Mouse (Mus musculus) CH12.LX (cell line): ENCODE measurements around the gene Ttll11. TPM values are rescaled to one million over a fixed set of nuclear protein-coding genes. Genes with fewer than 3 reads are reported as not detected.
A peak's percentile ranks its signal among the peaks of the same experiment; 100 is the strongest.

Experiments used
- DNase-seq: peaks from one replicate; pipeline ENCODE4 v3.0.0-alpha.2; 2013; ENCODE audit errors: extremely low read depth
- H3K27ac ChIP-seq: 2 replicates; pipeline ENCODE4 v1.5.1; 2012; ENCODE audit warnings: low read depth, mild to moderate bottlenecking, control low read depth, moderate library complexity; ENCODE audit not compliant: insufficient read depth
- H3K27me3 ChIP-seq: replicated peaks from 2 replicates; pipeline ENCODE3; 2012; ENCODE audit warnings: inconsistent platforms
- H3K36me3 ChIP-seq, 2 experiments: replicated peaks in 1 of 2; 2 replicates each; pipeline versions ENCODE3 to v1.6.1; 2012; ENCODE audit warnings: inconsistent platforms in 1 of 2, low read length in 1 of 2, mild to moderate bottlenecking in 1 of 2, mixed read lengths in 1 of 2, moderate library complexity in 1 of 2; ENCODE audit not compliant: control insufficient read depth in 1 of 2, insufficient read depth in 1 of 2
- H3K4me1 ChIP-seq, 2 experiments: 2 replicates each; pipeline ENCODE4 v1.6.1; 2012; ENCODE audit warnings: inconsistent platforms in 1 of 2, moderate library complexity in 1 of 2; ENCODE audit not compliant: insufficient read depth in 2 of 2, control insufficient read depth in 1 of 2
- H3K4me2 ChIP-seq: 2 replicates; pipeline ENCODE4 v1.6.1; 2012; ENCODE audit warnings: low read depth, mild to moderate bottlenecking, control low read depth; ENCODE audit not compliant: poor library complexity, insufficient read depth, severe bottlenecking
- H3K4me3 ChIP-seq, 3 experiments: fragments of 150-350 bp in 1 of 3; sonication (generic) in 1 of 3; replicated peaks in 1 of 3; 2 replicates each; pipeline versions ENCODE3 to v1.5.1; 2011 to 2012; ENCODE audit warnings: low read depth in 2 of 3, low read length in 2 of 3, mild to moderate bottlenecking in 2 of 3, moderate library complexity in 2 of 3, control low read depth in 1 of 3, improper control_type of control experiment in 1 of 3, inconsistent platforms in 1 of 3, mixed read lengths in 1 of 3; ENCODE audit not compliant: poor library complexity in 1 of 3
- H3K79me2 ChIP-seq: replicated peaks from 2 replicates; pipeline ENCODE4 v1.6.1; 2012; ENCODE audit warnings: mild to moderate bottlenecking, moderate library complexity; ENCODE audit not compliant: control insufficient read depth, poor library complexity, insufficient read depth, severe bottlenecking; ENCODE audit errors: extremely low read depth
- H3K9ac ChIP-seq: 2 replicates; pipeline ENCODE4 v1.6.1; 2012; ENCODE audit warnings: low read depth, mild to moderate bottlenecking, control low read depth, moderate library complexity; ENCODE audit not compliant: insufficient read depth
- H3K9me3 ChIP-seq: replicated peaks from 2 replicates; pipeline ENCODE3; 2012; ENCODE audit warnings: low read length, inconsistent platforms, mixed read lengths
- BHLHE40 ChIP-seq: IDR thresholded peaks from 2 replicates; pipeline ENCODE4 v1.6.1; 2011; ENCODE audit warnings: mild to moderate bottlenecking, low read depth, low read length, improper control_type of control experiment
- CHD1 ChIP-seq: IDR thresholded peaks from 2 replicates; pipeline ENCODE4 v1.6.1; 2012; ENCODE audit warnings: low read depth, low read length, improper control_type of control experiment, inconsistent platforms
- CHD2 ChIP-seq: IDR thresholded peaks from 2 replicates; pipeline ENCODE4 v1.6.1; 2011; ENCODE audit warnings: low read length, improper control_type of control experiment
- CTCF ChIP-seq, 2 experiments: IDR thresholded peaks in 1 of 2; conservative IDR thresholded peaks in 1 of 2; 2 replicates each; pipeline ENCODE4 v1.5.1; 2011 to 2012; ENCODE audit warnings: low read depth in 2 of 2, low read length in 2 of 2, improper control_type of control experiment in 1 of 2, inconsistent platforms in 1 of 2, mild to moderate bottlenecking in 1 of 2, moderate library complexity in 1 of 2
- E2F4 ChIP-seq: IDR thresholded peaks from 2 replicates; pipeline ENCODE4 v1.6.1; 2011; ENCODE audit warnings: low read depth, low read length, improper control_type of control experiment; ENCODE audit not compliant: insufficient replicate concordance
- ELF1 ChIP-seq: IDR thresholded peaks from 2 replicates; pipeline ENCODE4 v1.6.1; 2014; ENCODE audit warnings: low read depth, mild to moderate bottlenecking, inconsistent platforms, low read length, improper control_type of control experiment
- EP300 ChIP-seq: IDR thresholded peaks from 2 replicates; pipeline ENCODE4 v1.6.1; 2011; ENCODE audit warnings: low read length, improper control_type of control experiment
- MAFK ChIP-seq: IDR thresholded peaks from 2 replicates; pipeline ENCODE4 v1.6.1; 2011; ENCODE audit warnings: low read length, improper control_type of control experiment; ENCODE audit not compliant: insufficient replicate concordance
- MAX ChIP-seq: IDR thresholded peaks from 2 replicates; pipeline ENCODE4 v1.6.1; 2011; ENCODE audit warnings: low read length, improper control_type of control experiment
- MAZ ChIP-seq: IDR thresholded peaks from 2 replicates; pipeline ENCODE4 v1.6.1; 2012; ENCODE audit warnings: low read depth, mild to moderate bottlenecking, inconsistent platforms, low read length, improper control_type of control experiment, moderate library complexity
- MEF2A ChIP-seq: IDR thresholded peaks from 2 replicates; pipeline ENCODE4 v1.6.1; 2014; ENCODE audit warnings: low read depth, mild to moderate bottlenecking, inconsistent platforms, low read length, improper control_type of control experiment, borderline replicate concordance
- NELFE ChIP-seq: IDR thresholded peaks from 2 replicates; pipeline ENCODE4 v1.6.1; 2011; ENCODE audit warnings: low read depth, low read length, improper control_type of control experiment
- POLR2AphosphoS2 ChIP-seq: IDR thresholded peaks from 2 replicates; pipeline ENCODE4 v1.6.1; 2011; ENCODE audit warnings: low read depth, low read length, improper control_type of control experiment
- RAD21 ChIP-seq: IDR thresholded peaks from 2 replicates; pipeline ENCODE4 v1.6.1; 2011; ENCODE audit warnings: low read depth, mild to moderate bottlenecking, low read length, improper control_type of control experiment, moderate library complexity
- TCF12 ChIP-seq: IDR thresholded peaks from 2 replicates; pipeline ENCODE4 v1.6.1; 2014; ENCODE audit warnings: low read depth, mild to moderate bottlenecking, inconsistent platforms, low read length, improper control_type of control experiment
- USF1 ChIP-seq: IDR thresholded peaks from 2 replicates; pipeline ENCODE4 v1.6.1; 2014; ENCODE audit warnings: low read depth, mild to moderate bottlenecking, inconsistent platforms, low read length, improper control_type of control experiment
- ZC3H11A ChIP-seq: IDR thresholded peaks from 2 replicates; pipeline ENCODE4 v1.6.1; 2012; ENCODE audit warnings: low read depth, mild to moderate bottlenecking, inconsistent platforms, low read length, improper control_type of control experiment
- ZKSCAN1 ChIP-seq: IDR thresholded peaks from 2 replicates; pipeline ENCODE4 v1.6.1; 2012; ENCODE audit warnings: low read depth, inconsistent platforms, low read length, improper control_type of control experiment, borderline replicate concordance
- dilution Hi-C: fragments of 300-500 bp; cut with MboI; formaldehyde crosslinking; loops from 2 replicates; pipeline ENCODE4 v1.14.3; 2020; ENCODE audit warnings: low sequenced_read_pairs; ENCODE audit not compliant: extremely low pct_unique_long_range_greater_than_20kb, extremely low pct_ligation_motif_present
- in situ Hi-C: fragments of 300-500 bp; cut with MboI; formaldehyde crosslinking; loops from 3 replicates; pipeline ENCODE4 v1.14.3; 2019; ENCODE audit warnings: low sequenced_read_pairs, low pct_ligation_motif_present, low pct_unique_long_range_greater_than_20kb, mixed read lengths
- polyA plus RNA-seq: library from polyadenylated mRNA; unstranded; fragments of >175 nt; gene quantifications from 2 replicates; pipeline ENCODE4 v1.2.1, GENCODE M21; 2012; ENCODE audit warnings: low read depth; ENCODE audit not compliant: insufficient read length
- total RNA-seq, 2 experiments: library from RNA; depleted of rRNA; stranded (reverse); fragments of 300-350 nt in 1 of 2; fragments of >200 nt in 1 of 2; gene quantifications; 2 replicates each; pipeline ENCODE4 v1.2.3; 2012 to 2014

The Ttll11 gene
- total and polyA plus RNA-seq, 3 experiments, result 0.04 to 0.31 (median 0.11) TPM

- no peak for TF ChIP-seq NELFE
- TF ChIP-seq, all 38 proteins: peak for 13
Measured at GRCm38 (mm10) chr2:35729077-35730065, 250.3 kb downstream of the Ttll11 start (continued).

GRCm38 (mm10) chr2:35728633-35729032 is 251.1 kb downstream of the Ttll11 start:
- in situ Hi-C loops, result no loop called here
- TF ChIP-seq BHLHE40 (no peak), MEF2A (no peak), MAFK (no peak), CHD2 (no peak), NELFE (no peak), USF1 (no peak), RAD21 (no peak), CTCF (conservative IDR thresholded peaks at IDR 0.05 in 1 of 2, IDR thresholded peaks at IDR 0.05 in 1 of 2; ENCODE audit: low read depth in 2 of 2, low read length in 2 of 2) (no peak), ZC3H11A (no peak), ELF1 (no peak), ZKSCAN1 (no peak), POLR2AphosphoS2 (no peak)
- no peak overlapping the region for H3K27ac ChIP-seq
- no peak for DNase-seq
- H3K4me1 ChIP-seq, result peaks cover 25 to 83% of the 10 kb centered on the region in 2 experiments
- H3K4me3 ChIP-seq, result no peak overlapping the region
- dilution Hi-C loops, result no loop called here
- no peaks in the 10 kb centered on the region for H3K27me3 ChIP-seq
- no peak overlapping the region for H3K9ac ChIP-seq
- H3K4me2 ChIP-seq, result no peak overlapping the region
- H3K79me2 ChIP-seq, result no peaks in the 10 kb centered on the region
- no peaks in the 10 kb centered on the region for H3K9me3 ChIP-seq
- peaks cover 14 to 36% of the 10 kb centered on the region in 2 experiments for H3K36me3 ChIP-seq

- dilution Hi-C loops (no loop called here), in situ Hi-C loops (no loop called here)
- H3K36me3 ChIP-seq, result peaks cover 52 to 81% of the 10 kb centered on the region in 2 experiments
- H3K27me3 ChIP-seq, result no peaks in the 10 kb centered on the region
- H3K4me1 ChIP-seq, result peaks cover 10 to 54% of the 10 kb centered on the region in 2 experiments; a peak in 3 of 4 replicates
- no peaks in the 10 kb centered on the region for H3K9me3 ChIP-seq
- H3K9ac ChIP-seq, result no peak overlapping the region
- no peak for DNase-seq
- H3K4me3 ChIP-seq, result no peak overlapping the region
- H3K27ac ChIP-seq, result no peak overlapping the region
- no peak overlapping the region for H3K4me2 ChIP-seq
- H3K79me2 ChIP-seq, result no peaks in the 10 kb centered on the region
- TF ChIP-seq MAFK (no peak), TCF12 (0 out of 2 replicates have a peak, but pooled peaks have one; percentile 32), MAX (no peak), EP300 (peak; percentile 26; the same call in 1 of the 2 replicates), CTCF (conservative IDR thresholded peaks at IDR 0.05 in 1 of 2, IDR thresholded peaks at IDR 0.05 in 1 of 2; ENCODE audit: low read depth in 2 of 2, low read length in 2 of 2) (no peak), MAZ (no peak), MEF2A (no peak), E2F4 (no peak), CHD1 (no peak), BHLHE40 (no peak)
Measured at GRCm38 (mm10) chr2:35723691-35724090, 256.0 kb downstream of the Ttll11 start.
